Mouse (Mus musculus): ENCODE measurements around the gene Rhov. TPM values are rescaled to one million over a fixed set of nuclear protein-coding genes. Genes with fewer than 3 reads are reported as not detected.

Rhov gene
- polyA plus RNA-seq, 1 experiment = not detected

- Histone ChIP-seq H3K4me3 (replicated peaks) (no peak overlapping the region), H3K9me3 (ENCODE audit: control insufficient read depth, low read length) (no peaks in the 10 kb centered on the region), H3K36me3 (ENCODE audit: control insufficient read depth) (peaks cover 74% of the 10 kb centered on the region), H3K27me3 (ENCODE audit: control insufficient read depth) (no peaks in the 10 kb centered on the region), H3K4me1 (ENCODE audit: control insufficient read depth) (peaks cover 18% of the 10 kb centered on the region)
- TF ChIP-seq GATA1 (IDR thresholded peaks at IDR 0.05; ENCODE audit: low read length) = no peak
- no peak for TF ChIP-seq TAL1 (IDR thresholded peaks at IDR 0.05; ENCODE audit: low read length)
Observed at GRCm38 (mm10) chr2:119293776-119294390, 22.8 kb upstream of the Rhov start.

GRCm38 (mm10) chr2:119293311-119293710 lies 22.2 kb upstream of the Rhov start:
- no peaks in the 10 kb centered on the region for H3K9me3 ChIP-seq (ENCODE audit: control insufficient read depth, low read length)
- peaks cover 68% of the 10 kb centered on the region for H3K36me3 ChIP-seq (ENCODE audit: control insufficient read depth)
- TF ChIP-seq GATA1 (IDR thresholded peaks at IDR 0.05; ENCODE audit: low read length) = no peak
- TF ChIP-seq TAL1 (IDR thresholded peaks at IDR 0.05; ENCODE audit: low read length) = no peak
- H3K4me3 ChIP-seq (replicated peaks) = no peak overlapping the region
- peaks cover 20% of the 10 kb centered on the region for H3K4me1 ChIP-seq (ENCODE audit: control insufficient read depth)
- no peaks in the 10 kb centered on the region for H3K27me3 ChIP-seq (ENCODE audit: control insufficient read depth)

- H3K9me3 ChIP-seq (ENCODE audit: control insufficient read depth, low read length) = no peaks in the 10 kb centered on the region
- TF ChIP-seq TAL1 (IDR thresholded peaks at IDR 0.05; ENCODE audit: low read length) = no peak
- no peak for TF ChIP-seq GATA1 (IDR thresholded peaks at IDR 0.05; ENCODE audit: low read length)
- H3K4me1 ChIP-seq (ENCODE audit: control insufficient read depth) = peaks cover 25% of the 10 kb centered on the region
- H3K27me3 ChIP-seq (ENCODE audit: control insufficient read depth) = no peaks in the 10 kb centered on the region
- peaks cover 65% of the 10 kb centered on the region for H3K36me3 ChIP-seq (ENCODE audit: control insufficient read depth)
- H3K4me3 ChIP-seq (replicated peaks) = no peak overlapping the region
Observed at GRCm38 (mm10) chr2:119292852-119293251, 21.8 kb upstream of the Rhov start.

GRCm38 (mm10) chr2:119292281-119292680 lies 21.2 kb upstream of the Rhov start:
- peaks cover 60% of the 10 kb centered on the region for H3K36me3 ChIP-seq (ENCODE audit: control insufficient read depth)
- peaks cover 29% of the 10 kb centered on the region for H3K4me1 ChIP-seq (ENCODE audit: control insufficient read depth)

GRCm38 (mm10) chr2:119289014-119289416 lies 17.9 kb upstream of the Rhov start:
- H3K4me1 ChIP-seq (ENCODE audit: control insufficient read depth) = peaks cover 29% of the 10 kb centered on the region
- H3K9me3 ChIP-seq (ENCODE audit: control insufficient read depth, low read length) = no peaks in the 10 kb centered on the region
- TF ChIP-seq GATA1 (IDR thresholded peaks at IDR 0.05; ENCODE audit: low read length) (no peak), TAL1 (IDR thresholded peaks at IDR 0.05; ENCODE audit: low read length) (no peak)
- H3K36me3 ChIP-seq (ENCODE audit: control insufficient read depth) = peaks cover 34% of the 10 kb centered on the region
- H3K4me3 ChIP-seq (replicated peaks) = peak overlapping the region; percentile 81
- H3K27me3 ChIP-seq (ENCODE audit: control insufficient read depth) = no peaks in the 10 kb centered on the region

More at GRCm38 (mm10) chr2:119292281-119292680, 21.2 kb upstream of the Rhov start:
- H3K27me3 ChIP-seq (ENCODE audit: control insufficient read depth) = no peaks in the 10 kb centered on the region
- H3K9me3 ChIP-seq (ENCODE audit: control insufficient read depth, low read length) = no peaks in the 10 kb centered on the region
- H3K4me3 ChIP-seq (replicated peaks) = no peak overlapping the region
- TF ChIP-seq TAL1 (IDR thresholded peaks at IDR 0.05; ENCODE audit: low read length) (no peak), GATA1 (IDR thresholded peaks at IDR 0.05; ENCODE audit: low read length) (no peak)

GRCm38 (mm10) chr2:119288270-119288882 lies 17.3 kb upstream of the Rhov start, which contains the start of gene Vps18:
Gene Vps18, plus strand, starts transcription at chr2:119288740.
- TF ChIP-seq TAL1 (IDR thresholded peaks at IDR 0.05; ENCODE audit: low read length) = no peak
- no peak for TF ChIP-seq GATA1 (IDR thresholded peaks at IDR 0.05; ENCODE audit: low read length)
- H3K9me3 ChIP-seq (ENCODE audit: control insufficient read depth, low read length) = no peaks in the 10 kb centered on the region
- peaks cover 29% of the 10 kb centered on the region for H3K4me1 ChIP-seq (ENCODE audit: control insufficient read depth)
- peak within 1 kb of the TSS; percentile 81 for H3K4me3 ChIP-seq (replicated peaks)
- peaks cover 27% of the 10 kb centered on the region for H3K36me3 ChIP-seq (ENCODE audit: control insufficient read depth)
- no peaks in the 10 kb centered on the region for H3K27me3 ChIP-seq (ENCODE audit: control insufficient read depth)

- H3K27me3 ChIP-seq (ENCODE audit: control insufficient read depth) = no peaks in the 10 kb centered on the region
- no peak overlapping the region for H3K4me3 ChIP-seq (replicated peaks)
- H3K4me1 ChIP-seq (ENCODE audit: control insufficient read depth) = peaks cover 29% of the 10 kb centered on the region
- TF ChIP-seq TAL1 (IDR thresholded peaks at IDR 0.05; ENCODE audit: low read length) = no peak
- TF ChIP-seq GATA1 (IDR thresholded peaks at IDR 0.05; ENCODE audit: low read length) = no peak
- no peaks in the 10 kb centered on the region for H3K9me3 ChIP-seq (ENCODE audit: control insufficient read depth, low read length)
- H3K36me3 ChIP-seq (ENCODE audit: control insufficient read depth) = peaks cover 18% of the 10 kb centered on the region
Observed at GRCm38 (mm10) chr2:119287372-119287771, 16.3 kb upstream of the Rhov start.

- no peak for TF ChIP-seq GATA1 (IDR thresholded peaks at IDR 0.05; ENCODE audit: low read length)
- TF ChIP-seq TAL1 (IDR thresholded peaks at IDR 0.05; ENCODE audit: low read length) = no peak
- no peaks in the 10 kb centered on the region for H3K36me3 ChIP-seq (ENCODE audit: control insufficient read depth)
- H3K4me3 ChIP-seq (replicated peaks) = no peak overlapping the region
- no peaks in the 10 kb centered on the region for H3K27me3 ChIP-seq (ENCODE audit: control insufficient read depth)
- H3K9me3 ChIP-seq (ENCODE audit: control insufficient read depth, low read length) = no peaks in the 10 kb centered on the region
- H3K4me1 ChIP-seq (ENCODE audit: control insufficient read depth) = no peaks in the 10 kb centered on the region; the same call in 1 of the 2 replicates
Observed at GRCm38 (mm10) chr2:119281899-119282565, 11.0 kb upstream of the Rhov start.

GRCm38 (mm10) chr2:119277810-119278209 lies 6.7 kb upstream of the Rhov start:
- Histone ChIP-seq H3K4me1 (ENCODE audit: control insufficient read depth) (no peaks in the 10 kb centered on the region; the same call in 1 of the 2 replicates), H3K27me3 (ENCODE audit: control insufficient read depth) (peaks cover 4% of the 10 kb centered on the region), H3K36me3 (ENCODE audit: control insufficient read depth) (no peaks in the 10 kb centered on the region), H3K9me3 (ENCODE audit: control insufficient read depth, low read length) (no peaks in the 10 kb centered on the region), H3K4me3 (replicated peaks) (no peak overlapping the region)
- TF ChIP-seq GATA1 (IDR thresholded peaks at IDR 0.05; ENCODE audit: low read length) (no peak), TAL1 (IDR thresholded peaks at IDR 0.05; ENCODE audit: low read length) (no peak)

Measured in erythroblast, embryonic 14.5 days (primary cell).